Mouse (Mus musculus) testis, adult 2 months (tissue): ENCODE results near the gene Shisal1.

Experiments used
- CTCF ChIP-seq: fragments of 200-500 bp; IDR thresholded peaks from 2 replicates; pipeline ENCODE4 v1.5.1; 2012; ENCODE audit warnings: low read depth, mild to moderate bottlenecking, inconsistent platforms, low read length, moderate library complexity; ENCODE audit not compliant: control insufficient read depth, insufficient read depth, insufficient replicate concordance
- POLR2A ChIP-seq: fragments of 200-500 bp; IDR thresholded peaks from 2 replicates; pipeline ENCODE4 v1.6.1; 2012; ENCODE audit warnings: low read depth, mild to moderate bottlenecking, inconsistent platforms, low read length, moderate library complexity; ENCODE audit not compliant: control insufficient read depth

GRCm38 (mm10) chr15:84393341-84393740 is 53.6 kb downstream of the Shisal1 start:
- TF ChIP-seq POLR2A (no peak), CTCF (peak; percentile 54; the same call in 1 of the 2 replicates)
